Mouse (Mus musculus) forebrain, embryonic 15.5 days (tissue): Measurements from ENCODE around the gene A030003K21Rik. TPM values are rescaled to one million over a fixed set of nuclear protein-coding genes. Genes with fewer than 3 reads are reported as not detected.
A peak's percentile ranks its signal among the peaks of the same experiment; 100 is the strongest.
"Not testable (repeated sequence)": the region's sequence is repeated elsewhere in the genome, so short reads cannot be mapped to it uniquely, and the experiment has no call there.

Experiments
- ATAC-seq: fragments of 200-750 bp; cut with Nextera tagmentation; replicated peaks from 2 replicates; pipeline ENCODE4 v1.8.0; 2017; ENCODE audit warnings: mild to moderate bottlenecking, moderate TSS enrichment, moderate library complexity
- H3K27ac ChIP-seq: fragments of 300-500 bp; sonication (generic); replicated peaks from 2 replicates; pipeline ENCODE4 v1.5.1; 2015; ENCODE audit warnings: mild to moderate bottlenecking, inconsistent platforms
- H3K27me3 ChIP-seq: fragments of 300-500 bp; sonication (generic); 2 replicates; pipeline ENCODE4 v1.6.1; 2015; ENCODE audit warnings: inconsistent platforms
- H3K36me3 ChIP-seq: fragments of 300-500 bp; sonication (generic); 2 replicates; pipeline ENCODE4 v1.6.1; 2015; ENCODE audit warnings: mild to moderate bottlenecking, inconsistent platforms
- H3K4me1 ChIP-seq: fragments of 300-500 bp; sonication (generic); 2 replicates; pipeline ENCODE4 v1.6.1; 2015; ENCODE audit warnings: inconsistent platforms
- H3K4me2 ChIP-seq: fragments of 300-500 bp; sonication (generic); replicated peaks from 2 replicates; pipeline ENCODE4 v1.6.1; 2015; ENCODE audit warnings: mild to moderate bottlenecking, inconsistent platforms
- H3K4me3 ChIP-seq: fragments of 300-500 bp; sonication (generic); 2 replicates; pipeline ENCODE4 v1.5.1; 2015; ENCODE audit warnings: mild to moderate bottlenecking, inconsistent platforms
- H3K9ac ChIP-seq: fragments of 300-500 bp; sonication (generic); replicated peaks from 2 replicates; pipeline ENCODE4 v1.6.1; 2015; ENCODE audit warnings: mild to moderate bottlenecking, inconsistent platforms
- H3K9me3 ChIP-seq: fragments of 300-500 bp; sonication (generic); 2 replicates; pipeline ENCODE4 v1.6.1; 2016; ENCODE audit warnings: inconsistent platforms
- WGBS: fragments of 180-500 bp; shearing (Covaris S2); methylation state at CpG from one replicate; pipeline ENCODE4 v1.1.7; 2015; ENCODE audit warnings: mixed read lengths; 5-methylcytosine and 5-hydroxymethylcytosine counted together
- polyA plus RNA-seq: library from polyadenylated mRNA; unstranded; fragments of >200 nt; fragmentation: Nextera tagmentation; extraction: Ambion mirVana; gene quantifications from 2 replicates; pipeline ENCODE4 v1.2.1, GENCODE M21; 2015

Gene A030003K21Rik
- polyA plus RNA-seq: not detected in 2 replicates

- H3K9me3 ChIP-seq, H3K27me3 ChIP-seq, H3K9ac ChIP-seq, H3K27ac ChIP-seq, H3K36me3 ChIP-seq, H3K4me2 ChIP-seq, ATAC-seq, H3K4me1 ChIP-seq, H3K4me3 ChIP-seq: not testable (repeated sequence)
- no CpG with 5 or more reads among the region's 6 CpGs for WGBS
These were observed at the start of gene A030003K21Rik for GRCm38 (mm10) chr1:82943295-82943694. Gene A030003K21Rik (minus strand): TSS chr1:82943388.

GRCm38 (mm10) chr1:82992093-82992492 lies 48.9 kb upstream of the A030003K21Rik start:
- Histone ChIP-seq H3K27me3 (no peaks in the 10 kb centered on the region), H3K27ac (no peak overlapping the region), H3K4me3 (no peak overlapping the region), H3K4me1 (no peaks in the 10 kb centered on the region), H3K9me3 (no peaks in the 10 kb centered on the region), H3K9ac (no peak overlapping the region), H3K36me3 (no peaks in the 10 kb centered on the region), H3K4me2 (no peak overlapping the region)
- no peak for ATAC-seq
- 88% methylated on average over 6 of the region's 6 CpGs for WGBS

GRCm38 (mm10) chr1:82991596-82991995 lies 48.4 kb upstream of the A030003K21Rik start:
- Histone ChIP-seq H3K9me3 (no peaks in the 10 kb centered on the region), H3K4me3 (no peak overlapping the region), H3K4me2 (no peak overlapping the region), H3K9ac (no peak overlapping the region), H3K36me3 (no peaks in the 10 kb centered on the region), H3K27me3 (no peaks in the 10 kb centered on the region), H3K27ac (no peak overlapping the region), H3K4me1 (no peaks in the 10 kb centered on the region)
- no peak for ATAC-seq
- WGBS: 88% methylated on average over 3 of the region's 3 CpGs

GRCm38 (mm10) chr1:82991062-82991461 lies 47.9 kb upstream of the A030003K21Rik start:
- H3K4me2 ChIP-seq: no peak overlapping the region
- no peak for ATAC-seq
- no peaks in the 10 kb centered on the region for H3K9me3 ChIP-seq
- no peak overlapping the region for H3K27ac ChIP-seq
- 64% methylated on average over 4 of the region's 4 CpGs for WGBS
- H3K27me3 ChIP-seq: no peaks in the 10 kb centered on the region
- no peaks in the 10 kb centered on the region for H3K4me1 ChIP-seq
- H3K9ac ChIP-seq: no peak overlapping the region
- no peak overlapping the region for H3K4me3 ChIP-seq
- no peaks in the 10 kb centered on the region for H3K36me3 ChIP-seq

GRCm38 (mm10) chr1:82987530-82988198 lies 44.5 kb upstream of the A030003K21Rik start:
- Histone ChIP-seq H3K4me2 (no peak overlapping the region), H3K4me3 (no peak overlapping the region), H3K27me3 (no peaks in the 10 kb centered on the region), H3K27ac (no peak overlapping the region), H3K9me3 (0 out of 2 replicates have a peak, but pooled peaks cover 3% of the 10 kb centered on the region), H3K4me1 (no peaks in the 10 kb centered on the region), H3K36me3 (no peaks in the 10 kb centered on the region), H3K9ac (no peak overlapping the region)
- peak; percentile 87 for ATAC-seq
- WGBS: 37% methylated on average over 4 of the region's 4 CpGs

GRCm38 (mm10) chr1:82986738-82987137 lies 43.5 kb upstream of the A030003K21Rik start:
- no peak overlapping the region for H3K4me2 ChIP-seq
- H3K36me3 ChIP-seq: no peaks in the 10 kb centered on the region
- H3K27ac ChIP-seq: no peak overlapping the region
- H3K9me3 ChIP-seq: 0 out of 2 replicates have a peak, but pooled peaks cover 3% of the 10 kb centered on the region
- H3K4me3 ChIP-seq: no peak overlapping the region
- ATAC-seq: no peak
- 90% methylated on average over 6 of the region's 6 CpGs for WGBS
- H3K9ac ChIP-seq: no peak overlapping the region
- no peaks in the 10 kb centered on the region for H3K27me3 ChIP-seq
- H3K4me1 ChIP-seq: no peaks in the 10 kb centered on the region

GRCm38 (mm10) chr1:82977840-82978239 lies 34.7 kb upstream of the A030003K21Rik start:
- Histone ChIP-seq H3K4me3 (no peak overlapping the region), H3K36me3 (no peaks in the 10 kb centered on the region), H3K4me2 (no peak overlapping the region), H3K4me1 (no peaks in the 10 kb centered on the region), H3K27ac (no peak overlapping the region), H3K9me3 (no peaks in the 10 kb centered on the region), H3K9ac (no peak overlapping the region), H3K27me3 (no peaks in the 10 kb centered on the region)
- ATAC-seq: no peak

- H3K36me3 ChIP-seq: no peaks in the 10 kb centered on the region
- 86% methylated on average over 5 of the region's 5 CpGs for WGBS
- no peak overlapping the region for H3K4me2 ChIP-seq
- no peaks in the 10 kb centered on the region for H3K27me3 ChIP-seq
- no peaks in the 10 kb centered on the region for H3K4me1 ChIP-seq
- no peak overlapping the region for H3K9ac ChIP-seq
- ATAC-seq: no peak
- no peak overlapping the region for H3K27ac ChIP-seq
- no peak overlapping the region for H3K4me3 ChIP-seq
- no peaks in the 10 kb centered on the region for H3K9me3 ChIP-seq
These were observed 32.6 kb upstream of the A030003K21Rik start for GRCm38 (mm10) chr1:82975750-82976149.

- Histone ChIP-seq H3K9me3 (no peaks in the 10 kb centered on the region), H3K4me1 (no peaks in the 10 kb centered on the region), H3K9ac (no peak overlapping the region), H3K4me3 (no peak overlapping the region), H3K27ac (no peak overlapping the region), H3K4me2 (no peak overlapping the region), H3K36me3 (no peaks in the 10 kb centered on the region), H3K27me3 (no peaks in the 10 kb centered on the region)
- WGBS: 96% methylated on average over 9 of the region's 9 CpGs
- no peak for ATAC-seq
These were observed 31.2 kb upstream of the A030003K21Rik start for GRCm38 (mm10) chr1:82974342-82974741.

GRCm38 (mm10) chr1:82973901-82974300 lies 30.7 kb upstream of the A030003K21Rik start:
- Histone ChIP-seq H3K27ac (no peak overlapping the region), H3K9ac (no peak overlapping the region), H3K27me3 (no peaks in the 10 kb centered on the region), H3K4me3 (no peak overlapping the region), H3K4me1 (no peaks in the 10 kb centered on the region), H3K4me2 (no peak overlapping the region), H3K36me3 (no peaks in the 10 kb centered on the region), H3K9me3 (no peaks in the 10 kb centered on the region)
- WGBS: 80% methylated on average over 6 of the region's 6 CpGs
- no peak for ATAC-seq

GRCm38 (mm10) chr1:82973244-82973643 lies 30.1 kb upstream of the A030003K21Rik start:
- Histone ChIP-seq H3K4me3 (no peak overlapping the region), H3K27ac (no peak overlapping the region), H3K4me1 (no peaks in the 10 kb centered on the region), H3K27me3 (no peaks in the 10 kb centered on the region), H3K9me3 (no peaks in the 10 kb centered on the region), H3K36me3 (no peaks in the 10 kb centered on the region), H3K4me2 (no peak overlapping the region), H3K9ac (no peak overlapping the region)
- 92% methylated on average over 1 of the region's 1 CpGs for WGBS
- ATAC-seq: no peak

- no peaks in the 10 kb centered on the region for H3K27me3 ChIP-seq
- no peaks in the 10 kb centered on the region for H3K36me3 ChIP-seq
- no peaks in the 10 kb centered on the region for H3K9me3 ChIP-seq
- ATAC-seq: no peak
- H3K4me1 ChIP-seq: no peaks in the 10 kb centered on the region
- H3K4me3 ChIP-seq: no peak overlapping the region
- no peak overlapping the region for H3K9ac ChIP-seq
- H3K27ac ChIP-seq: no peak overlapping the region
- no peak overlapping the region for H3K4me2 ChIP-seq
- WGBS: 80% methylated on average over 4 of the region's 4 CpGs
These were observed 28.9 kb upstream of the A030003K21Rik start for GRCm38 (mm10) chr1:82972046-82972445.

- Histone ChIP-seq H3K9ac (no peak overlapping the region), H3K4me2 (no peak overlapping the region), H3K4me1 (no peaks in the 10 kb centered on the region), H3K36me3 (no peaks in the 10 kb centered on the region), H3K9me3 (no peaks in the 10 kb centered on the region), H3K27ac (no peak overlapping the region), H3K4me3 (no peak overlapping the region), H3K27me3 (no peaks in the 10 kb centered on the region)
- 82% methylated on average over 3 of the region's 3 CpGs for WGBS
- ATAC-seq: no peak
These were observed 23.2 kb upstream of the A030003K21Rik start for GRCm38 (mm10) chr1:82966413-82966812.
